Mouse (Mus musculus): ENCODE measurements around the gene Smim27.

GRCm38 (mm10) chr4:40299169-40299568, 29.8 kb downstream of the Smim27 start:
- TF ChIP-seq CTCF (IDR thresholded peaks at IDR 0.05; ENCODE audit: extremely low read depth, insufficient read length, insufficient replicate concordance, low read depth, low read length) (no peak), POLR2A (IDR thresholded peaks at IDR 0.05; ENCODE audit: low read depth, low read length) (no peak)
